Mouse (Mus musculus) embryonic facial prominence, embryonic 10.5 days (tissue): ENCODE data around the gene Clasp1. TPM values are rescaled to one million over a fixed set of nuclear protein-coding genes. Genes with fewer than 3 reads are reported as not detected.

Experiments used
- DNase-seq: peaks from one replicate; pipeline ENCODE4 v3.0.0-alpha.2; 2017; ENCODE audit warnings: low spot score
- H3K27ac ChIP-seq: fragments of 300-500 bp; sonication (generic); replicated peaks from 2 replicates; pipeline ENCODE4 v1.5.1; 2016; ENCODE audit warnings: mild to moderate bottlenecking
- H3K27me3 ChIP-seq: fragments of 300-500 bp; sonication (generic); replicated peaks from 2 replicates; pipeline ENCODE4 v1.6.1; 2016; ENCODE audit warnings: low read depth, mild to moderate bottlenecking; ENCODE audit not compliant: poor library complexity, severe bottlenecking
- H3K36me3 ChIP-seq: fragments of 300-500 bp; sonication (generic); replicated peaks from 2 replicates; pipeline ENCODE4 v1.6.1; 2016; ENCODE audit warnings: mild to moderate bottlenecking, moderate library complexity
- H3K4me1 ChIP-seq: fragments of 300-500 bp; sonication (generic); 2 replicates; pipeline ENCODE4 v1.6.1; 2016
- H3K4me3 ChIP-seq: fragments of 300-500 bp; sonication (generic); 2 replicates; pipeline ENCODE4 v1.5.1; 2016; ENCODE audit warnings: mild to moderate bottlenecking, moderate library complexity
- H3K9me3 ChIP-seq: fragments of 300-500 bp; sonication (generic); 2 replicates; pipeline ENCODE4 v1.6.1; 2016; ENCODE audit warnings: mild to moderate bottlenecking
- WGBS: fragments of 180-500 bp; shearing (Covaris S2); methylation state at CpG from one replicate; pipeline ENCODE4 v1.1.7; 2016; 5-methylcytosine and 5-hydroxymethylcytosine counted together
- polyA plus RNA-seq: library from polyadenylated mRNA; unstranded; fragments of >200 nt; fragmentation: Nextera tagmentation; extraction: Ambion mirVana; gene quantifications from 2 replicates; pipeline ENCODE4 v1.2.1, GENCODE M21; 2016

The Clasp1 gene
- polyA plus RNA-seq, 1 experiment from 2014 or later: 94.7 TPM

DNA sequence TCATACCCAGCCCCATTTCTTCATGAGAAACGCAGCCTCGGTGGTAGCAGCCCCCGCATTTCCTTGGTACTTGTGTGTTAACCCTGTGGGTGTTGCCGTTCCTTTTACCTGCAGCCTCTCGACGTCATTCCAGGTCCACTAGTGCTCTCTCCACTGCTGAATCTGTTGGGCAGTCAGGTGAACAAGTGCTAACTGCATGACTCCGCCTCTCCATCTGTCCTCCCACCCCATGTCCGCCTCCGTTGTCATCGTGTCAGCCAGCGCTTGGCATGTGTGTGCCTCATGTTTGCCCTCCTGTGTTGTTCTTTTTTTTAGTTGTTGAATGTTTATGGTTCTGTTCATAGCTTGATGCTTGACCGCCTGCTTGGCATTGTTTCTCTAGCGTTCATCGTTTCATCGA, 147.2 kb downstream of the Clasp1 start:
- peaks cover 87% of the 10 kb centered on the region for H3K36me3 ChIP-seq
- no peak overlapping the region for H3K4me3 ChIP-seq
- no peaks in the 10 kb centered on the region for H3K4me1 ChIP-seq
- H3K27me3 ChIP-seq: no peaks in the 10 kb centered on the region
- H3K27ac ChIP-seq: no peak overlapping the region
- no peak for DNase-seq
- WGBS: 96% methylated on average over 15 of the region's 15 CpGs
- no peaks in the 10 kb centered on the region for H3K9me3 ChIP-seq

DNA sequence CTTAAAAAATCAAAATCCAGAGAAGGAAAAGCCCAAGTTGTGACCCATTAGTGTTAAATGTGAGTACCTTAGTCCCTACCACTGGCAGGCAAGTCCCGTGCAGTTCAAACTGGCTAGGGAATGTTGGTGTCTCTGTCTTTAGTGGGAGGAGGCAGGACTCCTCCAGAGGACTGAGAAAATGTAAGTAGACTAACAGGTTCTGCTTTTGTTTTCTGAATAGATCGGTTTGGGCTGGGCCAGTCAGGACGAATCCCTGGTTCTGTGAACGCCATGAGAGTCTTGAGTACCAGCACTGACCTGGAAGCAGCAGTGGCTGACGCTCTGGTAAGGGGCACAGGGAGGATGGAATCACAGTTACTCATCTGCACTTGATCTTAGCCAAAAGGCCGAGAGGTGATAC, 150.2 kb downstream of the Clasp1 start:
- peaks cover 86% of the 10 kb centered on the region for H3K36me3 ChIP-seq
- H3K27ac ChIP-seq: no peak overlapping the region
- H3K27me3 ChIP-seq: no peaks in the 10 kb centered on the region
- H3K4me3 ChIP-seq: no peak overlapping the region
- H3K9me3 ChIP-seq: no peaks in the 10 kb centered on the region
- WGBS: 88% methylated on average over 6 of the region's 6 CpGs
- DNase-seq: no peak
- H3K4me1 ChIP-seq: no peaks in the 10 kb centered on the region

DNA sequence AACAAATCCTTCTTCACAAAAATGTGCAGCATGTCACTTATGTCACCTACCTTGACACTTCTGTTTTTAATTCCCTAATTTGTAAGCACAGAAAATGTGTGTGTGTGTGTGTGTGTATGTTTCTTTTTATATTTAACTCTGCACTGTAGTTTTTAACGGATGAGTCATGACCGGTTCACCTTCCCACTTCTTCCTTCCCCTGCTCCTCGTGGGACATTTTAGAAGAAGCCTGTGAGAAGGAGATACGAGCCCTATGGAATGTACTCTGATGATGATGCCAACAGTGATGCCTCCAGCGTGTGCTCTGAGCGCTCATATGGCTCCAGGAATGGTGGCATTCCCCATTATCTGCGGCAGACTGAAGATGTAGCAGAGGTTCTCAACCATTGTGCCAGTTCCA, 154.0 kb downstream of the Clasp1 start:
- WGBS: 91% methylated on average over 7 of the region's 7 CpGs
- Histone ChIP-seq H3K27ac (no peak overlapping the region), H3K9me3 (no peaks in the 10 kb centered on the region), H3K4me3 (no peak overlapping the region), H3K4me1 (no peaks in the 10 kb centered on the region), H3K36me3 (peaks cover 93% of the 10 kb centered on the region), H3K27me3 (no peaks in the 10 kb centered on the region)
- no peak for DNase-seq

DNA sequence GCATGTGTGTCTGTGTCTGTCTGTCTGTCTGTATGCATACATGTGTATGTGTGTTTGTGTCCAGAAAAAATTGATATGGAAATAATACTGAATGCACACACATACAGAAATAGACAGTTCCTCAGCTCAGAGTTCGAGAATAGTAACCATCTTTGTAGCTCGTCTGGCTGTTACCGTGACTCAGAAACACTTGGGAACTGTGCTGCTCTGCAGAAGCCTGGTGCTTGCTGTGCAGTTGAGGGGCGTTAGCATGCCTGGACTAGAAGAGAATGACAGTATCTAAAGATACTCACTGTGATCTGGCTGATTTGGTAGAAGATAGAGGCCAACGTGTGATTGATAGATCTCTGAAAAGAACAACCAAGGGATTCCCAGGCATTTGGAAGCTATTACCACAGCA, 159.9 kb downstream of the Clasp1 start:
- no peak for DNase-seq
- Histone ChIP-seq H3K9me3 (no peaks in the 10 kb centered on the region), H3K4me3 (no peak overlapping the region), H3K27ac (no peak overlapping the region), H3K36me3 (peaks cover 97% of the 10 kb centered on the region), H3K4me1 (no peaks in the 10 kb centered on the region), H3K27me3 (no peaks in the 10 kb centered on the region)
- 92% methylated on average over 5 of the region's 5 CpGs for WGBS

DNA sequence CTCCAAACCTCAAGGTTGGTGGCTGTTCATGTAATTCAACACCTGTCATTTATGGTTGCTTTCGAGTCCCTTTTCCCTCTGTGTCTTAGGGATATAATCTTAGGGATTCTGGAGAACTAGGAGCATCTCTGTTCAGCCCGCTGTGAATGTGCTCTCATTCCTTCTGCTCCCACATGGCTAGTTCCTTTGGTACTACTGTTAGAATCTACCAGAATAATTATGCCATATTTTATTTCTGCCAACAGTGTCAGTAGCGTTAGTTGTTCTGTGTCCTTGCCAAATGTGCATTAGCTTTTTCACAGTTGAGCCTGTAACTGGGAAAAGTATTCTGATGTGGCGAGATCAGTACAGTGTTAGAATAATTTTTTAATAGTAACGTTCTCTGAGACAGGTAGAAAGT, 162.3 kb downstream of the Clasp1 start:
- Histone ChIP-seq H3K27me3 (no peaks in the 10 kb centered on the region), H3K36me3 (peaks cover 98% of the 10 kb centered on the region), H3K4me3 (no peak overlapping the region), H3K9me3 (no peaks in the 10 kb centered on the region), H3K4me1 (no peaks in the 10 kb centered on the region), H3K27ac (no peak overlapping the region)
- WGBS: 94% methylated on average over 5 of the region's 5 CpGs
- no peak for DNase-seq

DNA sequence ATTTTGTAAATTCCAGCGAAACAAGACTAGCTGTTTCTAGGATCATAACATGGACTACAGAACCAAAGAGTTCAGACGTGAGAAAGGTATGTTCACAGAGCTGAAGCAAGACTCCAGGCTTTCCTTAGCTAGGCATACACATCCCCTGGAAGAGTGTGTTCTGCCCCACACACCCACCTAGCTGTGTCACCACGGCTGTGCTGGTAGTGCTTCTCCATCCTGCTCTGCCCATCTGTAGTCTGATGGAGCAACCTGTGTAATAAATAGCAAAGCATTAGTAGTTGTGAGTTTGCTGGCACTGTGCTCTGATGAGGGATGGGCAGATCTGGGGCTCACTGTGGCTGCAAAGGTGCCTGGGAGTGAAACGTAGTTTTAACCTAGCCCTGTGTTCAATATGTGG, 163.2 kb downstream of the Clasp1 start:
- Histone ChIP-seq H3K27me3 (no peaks in the 10 kb centered on the region), H3K4me1 (no peaks in the 10 kb centered on the region), H3K27ac (no peak overlapping the region), H3K36me3 (peaks cover 98% of the 10 kb centered on the region), H3K9me3 (no peaks in the 10 kb centered on the region), H3K4me3 (no peak overlapping the region)
- 97% methylated on average over 4 of the region's 4 CpGs for WGBS
- no peak for DNase-seq

DNA sequence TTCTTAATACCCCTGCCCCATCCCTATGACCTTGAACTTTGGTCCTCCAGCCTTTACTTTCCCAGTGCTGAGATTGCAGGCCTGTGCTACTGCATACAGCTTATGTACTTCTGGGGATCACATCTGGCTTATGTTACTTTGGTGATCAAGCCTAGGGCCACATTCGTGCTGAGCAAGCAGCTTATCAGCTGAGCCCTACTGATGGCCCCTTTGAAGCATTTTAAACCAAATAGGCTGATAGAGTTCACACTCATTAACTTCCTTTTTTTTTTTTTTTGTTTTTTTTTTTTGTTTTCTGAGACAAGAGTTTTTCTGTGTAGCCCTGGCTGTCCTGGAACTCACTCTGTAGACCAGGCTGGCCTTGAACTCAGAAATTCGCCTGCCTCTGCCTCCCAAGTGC, 164.2 kb downstream of the Clasp1 start:
- H3K9me3 ChIP-seq: no peaks in the 10 kb centered on the region
- no peak overlapping the region for H3K27ac ChIP-seq
- H3K4me1 ChIP-seq: no peaks in the 10 kb centered on the region
- WGBS: 89% methylated on average over 2 of the region's 2 CpGs
- DNase-seq: no peak
- H3K4me3 ChIP-seq: no peak overlapping the region
- H3K27me3 ChIP-seq: no peaks in the 10 kb centered on the region
- H3K36me3 ChIP-seq: peaks cover 98% of the 10 kb centered on the region

DNA sequence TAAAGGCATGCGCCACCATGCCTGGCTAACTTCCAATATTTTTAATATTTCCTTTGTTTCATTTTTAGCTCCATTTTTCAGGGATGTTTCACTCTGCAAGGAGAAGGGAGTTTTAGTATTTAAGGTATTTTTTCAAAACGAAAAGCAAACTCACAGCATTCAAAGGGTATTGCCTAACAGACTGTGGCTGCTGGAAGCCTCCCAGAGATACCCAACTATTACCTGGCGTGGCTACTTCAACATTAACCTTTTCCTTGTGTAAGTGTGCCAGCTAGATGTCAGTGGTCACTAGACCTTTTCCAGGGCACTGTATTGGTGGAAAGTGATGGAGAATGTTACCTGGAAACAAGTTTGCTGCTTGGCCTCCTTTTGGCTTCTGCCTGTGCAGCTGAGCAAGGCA, 164.6 kb downstream of the Clasp1 start:
- Histone ChIP-seq H3K36me3 (peaks cover 96% of the 10 kb centered on the region), H3K4me1 (no peaks in the 10 kb centered on the region)
- 92% methylated on average over 3 of the region's 3 CpGs for WGBS

DNA sequence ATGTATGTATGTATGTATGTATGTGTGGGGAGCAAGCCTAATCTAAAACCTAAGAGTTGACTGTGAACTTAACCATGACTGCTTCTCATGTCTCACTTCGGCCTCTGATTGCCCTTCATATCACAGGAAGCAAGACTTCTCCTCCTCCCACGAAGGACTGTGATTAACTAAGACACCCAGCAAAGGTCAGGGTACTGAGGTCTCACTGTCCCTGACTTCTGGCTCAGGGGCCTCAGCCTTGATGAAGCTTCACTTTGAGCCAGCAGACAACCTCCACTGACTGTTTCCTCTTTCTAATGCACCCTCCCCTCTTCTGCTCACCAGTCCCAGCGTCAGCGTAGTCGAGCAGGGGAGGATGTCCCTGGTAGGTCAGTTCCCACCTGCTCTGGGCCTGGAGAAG, 166.1 kb downstream of the Clasp1 start:
- H3K27me3 ChIP-seq: no peaks in the 10 kb centered on the region
- no peak overlapping the region for H3K4me3 ChIP-seq
- no peaks in the 10 kb centered on the region for H3K9me3 ChIP-seq
- peaks cover 90% of the 10 kb centered on the region for H3K36me3 ChIP-seq
- 89% methylated on average over 5 of the region's 5 CpGs for WGBS
- H3K4me1 ChIP-seq: no peaks in the 10 kb centered on the region
- no peak for DNase-seq
- no peak overlapping the region for H3K27ac ChIP-seq

More for the DNA sequence above, 164.6 kb downstream of the Clasp1 start:
- no peak overlapping the region for H3K4me3 ChIP-seq
- H3K27me3 ChIP-seq: no peaks in the 10 kb centered on the region
- no peak overlapping the region for H3K27ac ChIP-seq
- no peaks in the 10 kb centered on the region for H3K9me3 ChIP-seq
- DNase-seq: no peak

DNA sequence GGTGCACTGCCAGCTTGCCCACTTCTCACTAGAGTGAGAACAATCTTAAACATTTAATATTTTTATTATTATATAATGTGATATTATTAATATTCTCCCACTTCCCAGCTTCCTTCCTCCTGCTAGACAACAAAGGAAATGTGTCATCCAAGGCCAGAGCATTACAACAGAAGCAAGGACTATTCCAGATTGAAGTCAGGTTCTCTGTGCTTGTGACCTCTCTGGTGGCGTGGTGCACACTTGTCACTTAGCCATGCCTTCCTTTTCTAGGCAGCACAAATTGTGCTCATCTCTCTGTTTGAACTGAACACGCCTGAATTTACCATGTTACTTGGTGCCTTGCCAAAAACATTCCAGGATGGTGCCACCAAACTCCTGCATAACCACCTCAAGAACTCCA, 170.9 kb downstream of the Clasp1 start:
- Histone ChIP-seq H3K36me3 (peaks cover 90% of the 10 kb centered on the region), H3K4me1 (no peaks in the 10 kb centered on the region), H3K9me3 (no peaks in the 10 kb centered on the region), H3K27me3 (no peaks in the 10 kb centered on the region), H3K27ac (no peak overlapping the region), H3K4me3 (no peak overlapping the region)
- no peak for DNase-seq
- 92% methylated on average over 2 of the region's 2 CpGs for WGBS

DNA sequence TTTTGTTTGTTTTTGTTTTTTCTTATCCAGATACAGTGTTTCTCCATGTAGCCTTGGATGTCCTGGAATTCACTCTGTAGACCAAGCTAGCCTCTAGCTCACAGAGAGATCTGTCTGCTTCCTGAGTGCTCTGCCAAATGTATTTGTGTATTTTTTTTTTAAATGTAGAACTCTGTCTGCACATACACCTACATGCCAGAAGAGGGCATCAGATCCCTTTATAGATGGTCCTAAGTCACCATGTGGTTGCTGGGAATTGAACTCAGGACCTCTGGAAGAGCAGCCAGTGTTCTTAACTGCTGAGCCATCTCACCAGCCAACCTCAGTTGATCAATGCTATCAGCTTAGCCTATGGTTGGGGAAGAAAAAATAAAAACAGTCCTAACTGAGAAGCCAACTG, 175.7 kb downstream of the Clasp1 start:
- no peak for DNase-seq
- H3K4me1 ChIP-seq: no peaks in the 10 kb centered on the region
- no peaks in the 10 kb centered on the region for H3K27me3 ChIP-seq
- no peak overlapping the region for H3K27ac ChIP-seq
- H3K36me3 ChIP-seq: peaks cover 98% of the 10 kb centered on the region
- no peaks in the 10 kb centered on the region for H3K9me3 ChIP-seq
- H3K4me3 ChIP-seq: no peak overlapping the region

DNA sequence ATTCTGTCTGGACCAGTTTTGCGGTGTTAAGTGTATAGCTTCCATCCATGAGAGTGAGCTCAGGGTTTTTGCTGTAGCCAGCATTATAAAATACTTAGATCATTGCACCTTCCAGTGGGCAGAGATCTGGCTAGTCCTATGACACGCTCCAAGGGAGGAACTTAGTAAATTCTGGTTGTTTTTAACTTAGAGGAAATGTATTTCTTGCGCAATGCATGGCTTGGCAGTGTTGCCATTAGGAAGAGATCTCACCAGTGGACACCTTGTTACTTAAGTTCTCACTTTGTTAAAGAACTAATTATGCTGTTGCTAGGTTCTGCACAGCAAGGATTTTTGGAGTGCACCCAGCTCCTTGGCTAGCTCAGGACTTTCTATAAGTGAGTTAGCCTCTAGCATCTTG, 178.8 kb downstream of the Clasp1 start:
- no peaks in the 10 kb centered on the region for H3K27me3 ChIP-seq
- H3K4me3 ChIP-seq: no peak overlapping the region
- H3K9me3 ChIP-seq: no peaks in the 10 kb centered on the region
- peaks cover 98% of the 10 kb centered on the region for H3K36me3 ChIP-seq
- 95% methylated on average over 3 of the region's 3 CpGs for WGBS
- DNase-seq: no peak
- no peaks in the 10 kb centered on the region for H3K4me1 ChIP-seq
- no peak overlapping the region for H3K27ac ChIP-seq

DNA sequence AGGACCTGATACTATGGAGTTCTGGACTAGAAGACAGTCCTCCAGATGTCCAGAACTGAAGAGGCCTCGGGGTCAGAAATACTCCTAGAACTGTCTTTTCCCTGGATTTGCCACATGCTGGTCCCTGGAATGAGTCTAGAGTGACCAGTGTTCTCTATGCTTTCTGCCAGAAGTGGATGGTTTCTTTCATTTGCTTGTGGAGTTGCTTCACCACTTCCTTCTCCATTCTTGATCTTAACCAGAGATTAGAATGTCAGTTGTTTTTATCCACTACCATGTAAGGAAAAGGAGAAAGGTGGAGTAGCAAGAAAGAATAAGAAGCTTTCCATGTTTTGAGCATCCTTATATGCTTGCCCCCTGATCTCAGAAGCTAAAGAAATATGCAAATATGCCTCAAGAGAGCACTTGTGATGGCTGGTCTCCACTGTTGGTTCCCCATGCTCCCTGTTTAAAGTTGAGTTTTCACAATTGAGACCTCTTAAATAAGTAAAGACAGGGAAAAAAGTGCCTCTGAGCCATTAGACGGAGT, 191.4 kb downstream of the Clasp1 start:
- Histone ChIP-seq H3K27me3 (no peaks in the 10 kb centered on the region), H3K27ac (no peak overlapping the region), H3K4me1 (no peaks in the 10 kb centered on the region), H3K9me3 (no peaks in the 10 kb centered on the region), H3K4me3 (no peak overlapping the region), H3K36me3 (peaks cover 64% of the 10 kb centered on the region)
- 90% methylated on average over 2 of the region's 2 CpGs for WGBS
- no peak for DNase-seq

DNA sequence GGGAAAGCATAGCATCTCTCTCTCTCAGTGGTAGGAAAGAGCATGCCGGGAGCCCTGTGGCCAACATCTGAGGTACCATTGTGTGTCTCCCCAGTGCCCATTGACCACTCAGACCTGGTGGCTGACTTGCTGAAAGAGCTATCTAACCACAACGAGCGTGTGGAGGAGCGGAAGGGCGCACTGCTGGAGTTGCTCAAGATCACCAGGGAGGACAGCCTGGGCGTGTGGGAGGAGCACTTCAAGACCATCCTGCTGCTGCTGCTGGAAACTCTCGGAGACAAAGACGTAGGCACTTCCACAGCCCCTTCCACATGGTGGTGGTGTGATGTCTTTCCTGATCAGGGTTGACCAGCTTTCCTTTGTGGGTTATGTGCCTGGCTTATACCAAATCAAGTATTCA, 192.3 kb downstream of the Clasp1 start:
- WGBS: 95% methylated on average over 8 of the region's 8 CpGs
- H3K9me3 ChIP-seq: no peaks in the 10 kb centered on the region
- H3K27ac ChIP-seq: no peak overlapping the region
- peaks cover 55% of the 10 kb centered on the region for H3K36me3 ChIP-seq
- H3K27me3 ChIP-seq: no peaks in the 10 kb centered on the region
- no peak for DNase-seq
- H3K4me3 ChIP-seq: no peak overlapping the region
- no peaks in the 10 kb centered on the region for H3K4me1 ChIP-seq
